Mouse (Mus musculus) small intestine, adult 2 months (tissue): Measurements from ENCODE around the gene Rbm34.

ENCODE experiments used
- CTCF ChIP-seq: fragments of 200-500 bp; IDR thresholded peaks from 2 replicates; pipeline ENCODE4 v1.5.1; 2012; ENCODE audit warnings: low read depth, mild to moderate bottlenecking, control low read depth, inconsistent platforms, low read length, moderate library complexity, mixed read lengths; ENCODE audit not compliant: insufficient replicate concordance, insufficient read length; ENCODE audit errors: extremely low read depth
- POLR2A ChIP-seq: fragments of 200-500 bp; IDR thresholded peaks from 2 replicates; pipeline ENCODE4 v1.6.1; 2012; ENCODE audit warnings: low read depth, mild to moderate bottlenecking, control low read depth, inconsistent platforms, low read length, moderate library complexity

GRCm38 (mm10) chr8:126928028-126928427 is 42.8 kb downstream of the Rbm34 start:
- no peak for TF ChIP-seq POLR2A
- TF ChIP-seq CTCF, result no peak
